Mouse (Mus musculus) liver, embryonic 13.5 days (tissue): ENCODE measurements around the gene Krt23. TPM values are rescaled to one million over a fixed set of nuclear protein-coding genes. Genes with fewer than 3 reads are reported as not detected.

Experiments used
- ATAC-seq: fragments of 200-750 bp; cut with Nextera tagmentation; 2 replicates; pipeline ENCODE4 v1.8.0; 2017; ENCODE audit warnings: low read depth, mild to moderate bottlenecking, moderate number of reproducible peaks, moderate library complexity
- DNase-seq: peaks from one replicate; pipeline ENCODE4 v3.0.0; 2022
- H3K27ac ChIP-seq: fragments of 300-500 bp; sonication (generic); 2 replicates; pipeline ENCODE4 v1.5.1; 2015; ENCODE audit warnings: moderate library complexity, mild to moderate bottlenecking, inconsistent platforms
- H3K27me3 ChIP-seq: fragments of 300-500 bp; sonication (generic); 2 replicates; pipeline ENCODE4 v1.6.1; 2015; ENCODE audit warnings: mild to moderate bottlenecking, inconsistent platforms
- H3K36me3 ChIP-seq: fragments of 300-500 bp; sonication (generic); 2 replicates; pipeline ENCODE4 v1.6.1; 2015; ENCODE audit warnings: mild to moderate bottlenecking, inconsistent platforms
- H3K4me1 ChIP-seq: fragments of 300-500 bp; sonication (generic); replicated peaks from 2 replicates; pipeline ENCODE4 v1.6.1; 2015; ENCODE audit warnings: inconsistent platforms
- H3K4me2 ChIP-seq: fragments of 300-500 bp; sonication (generic); 2 replicates; pipeline ENCODE4 v1.6.1; 2015; ENCODE audit warnings: inconsistent platforms, mild to moderate bottlenecking, moderate library complexity
- H3K4me3 ChIP-seq: fragments of 300-500 bp; sonication (generic); replicated peaks from 2 replicates; pipeline ENCODE4 v1.5.1; 2015; ENCODE audit warnings: mild to moderate bottlenecking, inconsistent platforms
- H3K9ac ChIP-seq: fragments of 300-500 bp; sonication (generic); 2 replicates; pipeline ENCODE4 v1.6.1; 2015; ENCODE audit warnings: mild to moderate bottlenecking, inconsistent platforms
- H3K9me3 ChIP-seq: fragments of 300-500 bp; sonication (generic); replicated peaks from 2 replicates; pipeline ENCODE4 v1.6.1; 2016; ENCODE audit warnings: inconsistent platforms
- WGBS: fragments of 180-500 bp; shearing (Covaris S2); methylation state at CpG from one replicate; pipeline ENCODE4 v1.1.7; 2015; ENCODE audit not compliant: insufficient replicate concordance; 5-methylcytosine and 5-hydroxymethylcytosine counted together
- polyA plus RNA-seq: library from polyadenylated mRNA; unstranded; fragments of >200 nt; fragmentation: Nextera tagmentation; extraction: Ambion mirVana; gene quantifications from 2 replicates; pipeline ENCODE4 v1.2.1, GENCODE M21; 2015

Gene Krt23
- polyA plus RNA-seq, 1 experiment from 2014 or later = 0.54 TPM

DNA sequence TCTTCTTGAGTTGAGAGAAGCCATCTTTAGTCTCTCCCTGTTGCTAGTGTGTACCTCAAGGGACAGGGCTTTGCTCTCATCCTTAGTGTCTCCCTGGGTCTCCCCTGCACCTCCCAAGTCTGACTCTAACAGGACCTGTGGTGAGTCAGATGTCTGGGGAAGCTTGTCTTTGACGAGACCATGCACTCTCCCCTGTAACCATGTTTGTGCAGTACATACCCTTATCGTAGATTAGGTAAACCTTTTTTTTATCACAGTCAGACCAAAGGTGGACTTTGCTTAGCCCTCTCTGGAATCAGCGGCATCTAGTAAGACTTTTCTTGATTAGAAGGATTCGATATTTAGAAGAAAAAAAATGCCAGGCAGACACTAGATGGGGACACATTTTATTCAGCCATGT, 38.9 kb downstream of the Krt23 start:
- Histone ChIP-seq H3K4me3 (no peak overlapping the region), H3K9ac (no peak overlapping the region), H3K36me3 (no peaks in the 10 kb centered on the region), H3K27ac (no peak overlapping the region), H3K4me2 (no peak overlapping the region), H3K4me1 (0 out of 2 replicates have a peak, but pooled peaks cover 4% of the 10 kb centered on the region), H3K9me3 (no peaks in the 10 kb centered on the region), H3K27me3 (no peaks in the 10 kb centered on the region)
- DNase-seq (no peak), ATAC-seq (no peak)
- 51% methylated on average over 4 of the region's 4 CpGs for WGBS

- H3K4me3 ChIP-seq = no peak overlapping the region
- H3K27me3 ChIP-seq = no peaks in the 10 kb centered on the region
- H3K27ac ChIP-seq = no peak overlapping the region
- 31% methylated on average over 2 of the region's 2 CpGs for WGBS
- no peaks in the 10 kb centered on the region; the same call in 1 of the 2 replicates for H3K4me1 ChIP-seq
- no peak overlapping the region for H3K9ac ChIP-seq
- no peaks in the 10 kb centered on the region for H3K9me3 ChIP-seq
- H3K36me3 ChIP-seq = no peaks in the 10 kb centered on the region
- DNase-seq = no peak
- no peak overlapping the region for H3K4me2 ChIP-seq
- no peak for ATAC-seq
These were observed 44.2 kb downstream of the Krt23 start for GRCm38 (mm10) chr11:99448769-99449168.

DNA sequence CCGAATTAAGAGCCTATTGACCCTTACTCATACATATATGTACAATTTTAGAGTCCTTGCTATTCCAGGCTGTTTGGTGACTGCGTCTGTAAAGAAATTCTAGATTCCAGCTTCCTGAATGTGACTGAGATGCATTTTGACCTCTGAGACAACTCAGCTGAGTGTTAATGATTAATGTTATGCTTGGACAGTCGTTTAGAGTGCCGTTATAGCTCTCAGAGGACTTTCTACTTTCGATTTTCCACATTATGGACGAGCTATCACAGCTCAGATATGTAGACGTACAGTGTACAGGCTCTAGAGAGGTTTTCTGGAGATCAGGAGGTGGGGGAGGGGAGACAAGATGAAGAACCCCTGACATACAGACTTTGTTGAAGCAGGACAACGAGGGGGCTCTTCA, 51.7 kb downstream of the Krt23 start:
- Histone ChIP-seq H3K4me2 (0 out of 2 replicates have a peak overlapping the region, but pooled peaks have one; percentile 2), H3K4me3 (no peak overlapping the region), H3K27me3 (no peaks in the 10 kb centered on the region), H3K27ac (no peak overlapping the region), H3K9ac (no peak overlapping the region), H3K4me1 (0 out of 2 replicates have a peak, but pooled peaks cover 4% of the 10 kb centered on the region), H3K9me3 (no peaks in the 10 kb centered on the region), H3K36me3 (no peaks in the 10 kb centered on the region)
- no peak for DNase-seq
- WGBS = 35% methylated on average over 8 of the region's 8 CpGs
- ATAC-seq = no peak; the same call in 1 of the 2 replicates

DNA sequence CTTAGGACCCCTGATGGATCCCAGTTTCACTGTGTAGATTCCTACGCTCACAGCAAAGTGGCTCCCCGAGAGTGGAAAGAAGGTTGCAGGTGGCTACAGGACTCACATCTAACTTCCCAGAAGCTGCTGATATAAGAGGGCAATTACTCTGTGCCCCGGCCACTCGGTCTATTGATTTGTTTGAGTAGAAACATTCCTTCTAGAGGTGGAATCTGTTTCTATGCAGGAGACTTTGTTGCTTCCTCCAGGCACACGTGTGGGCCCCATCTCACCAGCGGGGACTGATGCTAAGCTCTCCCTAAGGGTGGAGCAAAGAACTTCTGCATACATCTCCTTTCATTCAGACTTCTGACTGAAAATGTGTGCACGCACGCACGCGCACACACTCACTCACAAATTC, 53.5 kb downstream of the Krt23 start:
- H3K27me3 ChIP-seq = no peaks in the 10 kb centered on the region
- H3K36me3 ChIP-seq = no peaks in the 10 kb centered on the region
- H3K4me1 ChIP-seq = 0 out of 2 replicates have a peak, but pooled peaks cover 4% of the 10 kb centered on the region
- H3K27ac ChIP-seq = no peak overlapping the region
- no peak overlapping the region for H3K4me3 ChIP-seq
- H3K4me2 ChIP-seq = no peak overlapping the region
- no peak overlapping the region for H3K9ac ChIP-seq
- ATAC-seq (no peak), DNase-seq (no peak)
- no peaks in the 10 kb centered on the region for H3K9me3 ChIP-seq
- WGBS = 67% methylated on average over 10 of the region's 10 CpGs

- peak within 1 kb of the TSS; percentile 13; the same call in 1 of the 2 replicates for H3K9ac ChIP-seq
- H3K27me3 ChIP-seq = no peaks in the 10 kb centered on the region
- H3K27ac ChIP-seq = no peak within 1 kb of the TSS; the same call in 1 of the 2 replicates
- H3K9me3 ChIP-seq = no peaks in the 10 kb centered on the region
- DNase-seq (no peak), ATAC-seq (peak; percentile 41; the same call in 1 of the 2 replicates)
- WGBS = 32% methylated on average over 10 of the region's 10 CpGs
- H3K4me1 ChIP-seq = 0 out of 2 replicates have a peak, but pooled peaks cover 4% of the 10 kb centered on the region
- H3K4me3 ChIP-seq = peak within 1 kb of the TSS; percentile 40
- no peaks in the 10 kb centered on the region for H3K36me3 ChIP-seq
- peak within 1 kb of the TSS; percentile 35 for H3K4me2 ChIP-seq
These were observed 55.0 kb downstream of the Krt23 start, which contains the start of gene Krt20 for GRCm38 (mm10) chr11:99437972-99438371. Gene Krt20 (minus strand): TSS chr11:99438150.

DNA sequence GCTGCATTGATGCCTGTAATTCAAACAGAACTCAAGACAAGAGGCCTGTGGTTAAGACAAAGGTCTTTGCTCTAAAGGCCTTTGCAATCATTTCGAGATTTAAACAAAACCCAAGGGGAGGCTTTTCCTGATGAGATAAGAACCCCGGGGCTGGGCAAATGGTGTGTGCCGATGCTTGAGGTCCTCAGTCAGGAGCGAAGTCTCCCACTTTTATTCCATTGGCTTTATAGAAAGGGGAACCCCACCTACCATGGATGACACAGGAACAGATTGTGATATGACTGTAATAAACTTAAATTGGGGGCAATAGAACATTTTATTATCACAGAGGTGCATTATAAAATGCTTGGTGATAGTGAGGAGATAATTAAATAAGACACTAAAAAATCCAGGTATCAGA, 56.3 kb downstream of the Krt23 start:
- Histone ChIP-seq H3K9ac (0 out of 2 replicates have a peak overlapping the region, but pooled peaks have one; percentile 13), H3K4me3 (peak overlapping the region; percentile 32), H3K27ac (no peak overlapping the region), H3K9me3 (no peaks in the 10 kb centered on the region), H3K4me2 (peak overlapping the region; percentile 35), H3K4me1 (0 out of 2 replicates have a peak, but pooled peaks cover 4% of the 10 kb centered on the region), H3K27me3 (no peaks in the 10 kb centered on the region), H3K36me3 (no peaks in the 10 kb centered on the region)
- WGBS = 45% methylated on average over 4 of the region's 4 CpGs
- no peak for DNase-seq
- no peak for ATAC-seq

GRCm38 (mm10) chr11:99430670-99431069, 62.3 kb downstream of the Krt23 start:
- H3K9me3 ChIP-seq = no peaks in the 10 kb centered on the region
- H3K9ac ChIP-seq = no peak overlapping the region
- ATAC-seq (no peak), DNase-seq (no peak)
- WGBS = 49% methylated on average over 12 of the region's 12 CpGs
- H3K36me3 ChIP-seq = no peaks in the 10 kb centered on the region
- H3K4me2 ChIP-seq = no peak overlapping the region
- no peaks in the 10 kb centered on the region for H3K4me1 ChIP-seq
- no peak overlapping the region for H3K27ac ChIP-seq
- no peak overlapping the region for H3K4me3 ChIP-seq
- H3K27me3 ChIP-seq = no peaks in the 10 kb centered on the region

Other genes starting within 250 kb of the Krt23 start
- gene Krt222, start 249.1 kb downstream of the Krt23 start, polyA plus RNA-seq = 0.05 and 0.29 TPM in 2 replicates
- not detected in 2 replicates for gene Krt24, start 207.9 kb downstream of the Krt23 start, polyA plus RNA-seq
- gene Krt25, start 170.2 kb downstream of the Krt23 start, polyA plus RNA-seq = not detected in 2 replicates
- gene Krt26, start 155.2 kb downstream of the Krt23 start, polyA plus RNA-seq = not detected in 2 replicates
- gene Krt27, start 142.0 kb downstream of the Krt23 start, polyA plus RNA-seq = not detected in 2 replicates
- gene Krt28, start 118.2 kb downstream of the Krt23 start, polyA plus RNA-seq = not detected in 2 replicates
- gene Krt10, start 103.8 kb downstream of the Krt23 start, polyA plus RNA-seq = 4.2 and 4.6 TPM in 2 replicates
- not detected in 2 replicates for gene Krt12, start 70.9 kb downstream of the Krt23 start, polyA plus RNA-seq
- gene Krt20, start 55.0 kb downstream of the Krt23 start, polyA plus RNA-seq = 28.0 and 33.9 TPM in 2 replicates
- gene Krt39, start 28.2 kb upstream of the Krt23 start, polyA plus RNA-seq = not detected in 2 replicates
- not detected in 2 replicates for gene Krt40, start 50.0 kb upstream of the Krt23 start, polyA plus RNA-seq
- gene Krtap3-3, start 57.7 kb upstream of the Krt23 start, polyA plus RNA-seq = not detected in 2 replicates
- gene Krtap3-2, start 63.7 kb upstream of the Krt23 start, polyA plus RNA-seq = not detected in 2 replicates
- not detected in 2 replicates for gene Gm11939, start 66.3 kb upstream of the Krt23 start, polyA plus RNA-seq
- not detected in 2 replicates for gene Krtap3-1, start 73.5 kb upstream of the Krt23 start, polyA plus RNA-seq
- gene Krtap1-5, start 87.9 kb upstream of the Krt23 start, polyA plus RNA-seq = not detected in 2 replicates
- gene Krtap1-4, start 90.5 kb upstream of the Krt23 start, polyA plus RNA-seq = not detected in 2 replicates
- not detected in 2 replicates for gene Krtap1-3, start 98.2 kb upstream of the Krt23 start, polyA plus RNA-seq
- gene Krtap9-3, start 105.0 kb upstream of the Krt23 start, polyA plus RNA-seq = not detected in 2 replicates
- gene Gm11938, start 110.2 kb upstream of the Krt23 start, polyA plus RNA-seq = not detected in 2 replicates
- gene Gm11937, start 117.1 kb upstream of the Krt23 start, polyA plus RNA-seq = not detected in 2 replicates
- not detected in 2 replicates for gene Krtap2-4, start 121.7 kb upstream of the Krt23 start, polyA plus RNA-seq
- not detected in 2 replicates for gene Gm11562, start 127.3 kb upstream of the Krt23 start, polyA plus RNA-seq
- gene Krtap4-1, start 135.1 kb upstream of the Krt23 start, polyA plus RNA-seq = not detected in 2 replicates
- not detected in 2 replicates for gene Krtap4-2, start 141.9 kb upstream of the Krt23 start, polyA plus RNA-seq
- gene Krtap4-7, start 151.0 kb upstream of the Krt23 start, polyA plus RNA-seq = not detected in 2 replicates
- not detected in 2 replicates for gene Gm11555, start 157.1 kb upstream of the Krt23 start, polyA plus RNA-seq
- not detected in 2 replicates for gene Gm11563, start 165.8 kb upstream of the Krt23 start, polyA plus RNA-seq
- gene Krtap4-6, start 172.8 kb upstream of the Krt23 start, polyA plus RNA-seq = not detected in 2 replicates
- not detected in 2 replicates for gene Gm14190, start 197.6 kb upstream of the Krt23 start, polyA plus RNA-seq
- gene Gm14180, start 241.2 kb upstream of the Krt23 start, polyA plus RNA-seq = not detected in 2 replicates